Mouse (Mus musculus): ENCODE results near the gene Dip2c. TPM values are rescaled to one million over a fixed set of nuclear protein-coding genes. Genes with fewer than 3 reads are reported as not detected.
A peak's percentile ranks its signal among the peaks of the same experiment; 100 is the strongest.

Gene Dip2c
- polyA plus RNA-seq, 1 experiment from 2014 or later = 14.7 TPM

GRCm38 (mm10) chr13:9342696-9343095 is 66.4 kb downstream of the Dip2c start:
- no peak for ATAC-seq (replicated peaks)
- Histone ChIP-seq H3K9me3 (no peaks in the 10 kb centered on the region), H3K27ac (no peak overlapping the region), H3K4me2 (no peak overlapping the region), H3K9ac (no peak overlapping the region), H3K36me3 (replicated peaks) (no peaks in the 10 kb centered on the region), H3K4me3 (no peak overlapping the region), H3K27me3 (replicated peaks) (no peaks in the 10 kb centered on the region), H3K4me1 (no peaks in the 10 kb centered on the region)
- WGBS = 89% methylated on average over 1 of the region's 1 CpGs

GRCm38 (mm10) chr13:9347448-9347847 is 71.1 kb downstream of the Dip2c start:
- H3K9ac ChIP-seq = no peak overlapping the region
- H3K4me3 ChIP-seq = no peak overlapping the region
- no peaks in the 10 kb centered on the region for H3K36me3 ChIP-seq (replicated peaks)
- no peaks in the 10 kb centered on the region for H3K27me3 ChIP-seq (replicated peaks)
- no peak overlapping the region for H3K27ac ChIP-seq
- ATAC-seq (replicated peaks) = no peak
- H3K9me3 ChIP-seq = no peaks in the 10 kb centered on the region
- 92% methylated on average over 3 of the region's 3 CpGs for WGBS
- H3K4me1 ChIP-seq = 0 out of 2 replicates have a peak, but pooled peaks cover 3% of the 10 kb centered on the region
- no peak overlapping the region for H3K4me2 ChIP-seq

GRCm38 (mm10) chr13:9350670-9351069 is 74.3 kb downstream of the Dip2c start:
- Histone ChIP-seq H3K36me3 (replicated peaks) (no peaks in the 10 kb centered on the region), H3K4me1 (peaks cover 14% of the 10 kb centered on the region), H3K4me3 (no peak overlapping the region), H3K27me3 (replicated peaks) (no peaks in the 10 kb centered on the region), H3K4me2 (no peak overlapping the region), H3K9ac (no peak overlapping the region), H3K27ac (no peak overlapping the region), H3K9me3 (no peaks in the 10 kb centered on the region)
- no peak for ATAC-seq (replicated peaks)
- WGBS = 82% methylated on average over 2 of the region's 2 CpGs

GRCm38 (mm10) chr13:9353890-9354289 is 77.6 kb downstream of the Dip2c start:
- no peak overlapping the region for H3K27ac ChIP-seq
- H3K4me1 ChIP-seq = peaks cover 14% of the 10 kb centered on the region
- no peaks in the 10 kb centered on the region for H3K36me3 ChIP-seq (replicated peaks)
- H3K9me3 ChIP-seq = no peaks in the 10 kb centered on the region
- no peak overlapping the region for H3K4me3 ChIP-seq
- no peaks in the 10 kb centered on the region for H3K27me3 ChIP-seq (replicated peaks)
- 96% methylated on average over 1 of the region's 1 CpGs for WGBS
- ATAC-seq (replicated peaks) = no peak
- no peak overlapping the region for H3K9ac ChIP-seq
- no peak overlapping the region for H3K4me2 ChIP-seq

- Histone ChIP-seq H3K27me3 (replicated peaks) (no peaks in the 10 kb centered on the region), H3K4me2 (no peak overlapping the region), H3K4me1 (peaks cover 11% of the 10 kb centered on the region), H3K36me3 (replicated peaks) (no peaks in the 10 kb centered on the region), H3K27ac (0 out of 2 replicates have a peak overlapping the region, but pooled peaks have one; percentile 21), H3K4me3 (no peak overlapping the region), H3K9ac (no peak overlapping the region), H3K9me3 (no peaks in the 10 kb centered on the region)
- peak; percentile 83 for ATAC-seq (replicated peaks)
- 25% methylated on average over 4 of the region's 4 CpGs for WGBS
Measured at GRCm38 (mm10) chr13:9355331-9355730, 79.0 kb downstream of the Dip2c start.

GRCm38 (mm10) chr13:9361457-9361856 is 85.1 kb downstream of the Dip2c start:
- no peaks in the 10 kb centered on the region for H3K9me3 ChIP-seq
- H3K27ac ChIP-seq = no peak overlapping the region
- H3K9ac ChIP-seq = no peak overlapping the region
- no peak for ATAC-seq (replicated peaks)
- H3K36me3 ChIP-seq (replicated peaks) = no peaks in the 10 kb centered on the region
- WGBS = 82% methylated on average over 2 of the region's 2 CpGs
- no peak overlapping the region for H3K4me3 ChIP-seq
- H3K4me1 ChIP-seq = no peaks in the 10 kb centered on the region
- H3K4me2 ChIP-seq = no peak overlapping the region
- H3K27me3 ChIP-seq (replicated peaks) = no peaks in the 10 kb centered on the region

- no peaks in the 10 kb centered on the region for H3K36me3 ChIP-seq (replicated peaks)
- H3K27me3 ChIP-seq (replicated peaks) = no peaks in the 10 kb centered on the region
- no peak overlapping the region for H3K4me2 ChIP-seq
- no peak for ATAC-seq (replicated peaks)
- H3K4me3 ChIP-seq = no peak overlapping the region
- no peaks in the 10 kb centered on the region for H3K4me1 ChIP-seq
- no peak overlapping the region for H3K27ac ChIP-seq
- 72% methylated on average over 1 of the region's 1 CpGs for WGBS
- no peak overlapping the region for H3K9ac ChIP-seq
- no peaks in the 10 kb centered on the region for H3K9me3 ChIP-seq
Measured at GRCm38 (mm10) chr13:9371387-9371786, 95.1 kb downstream of the Dip2c start.

- Histone ChIP-seq H3K27ac (no peak overlapping the region), H3K9ac (no peak overlapping the region), H3K27me3 (replicated peaks) (no peaks in the 10 kb centered on the region), H3K4me2 (no peak overlapping the region), H3K4me1 (no peaks in the 10 kb centered on the region), H3K36me3 (replicated peaks) (no peaks in the 10 kb centered on the region), H3K9me3 (no peaks in the 10 kb centered on the region), H3K4me3 (no peak overlapping the region)
- no peak for ATAC-seq (replicated peaks)
- WGBS = 70% methylated on average over 2 of the region's 2 CpGs
Measured at GRCm38 (mm10) chr13:9377130-9377529, 100.8 kb downstream of the Dip2c start.

- WGBS = 89% methylated on average over 5 of the region's 5 CpGs
- H3K4me1 ChIP-seq = no peaks in the 10 kb centered on the region
- H3K27ac ChIP-seq = no peak overlapping the region
- no peaks in the 10 kb centered on the region for H3K36me3 ChIP-seq (replicated peaks)
- H3K4me2 ChIP-seq = no peak overlapping the region
- no peak overlapping the region for H3K9ac ChIP-seq
- no peak for ATAC-seq (replicated peaks)
- H3K4me3 ChIP-seq = no peak overlapping the region
- H3K9me3 ChIP-seq = no peaks in the 10 kb centered on the region
- H3K27me3 ChIP-seq (replicated peaks) = no peaks in the 10 kb centered on the region
Measured at GRCm38 (mm10) chr13:9380740-9381410, 104.5 kb downstream of the Dip2c start.

GRCm38 (mm10) chr13:9388017-9388416 is 111.7 kb downstream of the Dip2c start:
- Histone ChIP-seq H3K27ac (no peak overlapping the region), H3K9me3 (no peaks in the 10 kb centered on the region), H3K36me3 (replicated peaks) (no peaks in the 10 kb centered on the region; the same call in 1 of the 2 replicates), H3K4me1 (0 out of 2 replicates have a peak, but pooled peaks cover 2% of the 10 kb centered on the region), H3K27me3 (replicated peaks) (no peaks in the 10 kb centered on the region), H3K4me3 (no peak overlapping the region), H3K9ac (no peak overlapping the region), H3K4me2 (no peak overlapping the region)
- WGBS = 92% methylated on average over 2 of the region's 2 CpGs
- ATAC-seq (replicated peaks) = no peak

GRCm38 (mm10) chr13:9389334-9389733 is 113.0 kb downstream of the Dip2c start:
- Histone ChIP-seq H3K27ac (no peak overlapping the region), H3K4me3 (no peak overlapping the region), H3K4me1 (0 out of 2 replicates have a peak, but pooled peaks cover 2% of the 10 kb centered on the region), H3K4me2 (no peak overlapping the region), H3K9me3 (no peaks in the 10 kb centered on the region), H3K9ac (no peak overlapping the region), H3K27me3 (replicated peaks) (no peaks in the 10 kb centered on the region), H3K36me3 (replicated peaks) (no peaks in the 10 kb centered on the region; the same call in 1 of the 2 replicates)
- ATAC-seq (replicated peaks) = 0 out of 2 replicates have a peak, but pooled peaks have one; percentile 25
- WGBS = 94% methylated on average over 1 of the region's 1 CpGs

- H3K4me1 ChIP-seq = 0 out of 2 replicates have a peak, but pooled peaks cover 2% of the 10 kb centered on the region
- WGBS = 53% methylated on average over 5 of the region's 5 CpGs
- no peak; the same call in 1 of the 2 replicates for ATAC-seq (replicated peaks)
- H3K4me3 ChIP-seq = no peak overlapping the region
- no peak overlapping the region for H3K27ac ChIP-seq
- H3K9ac ChIP-seq = no peak overlapping the region
- H3K27me3 ChIP-seq (replicated peaks) = no peaks in the 10 kb centered on the region
- H3K9me3 ChIP-seq = no peaks in the 10 kb centered on the region
- H3K4me2 ChIP-seq = no peak overlapping the region
- H3K36me3 ChIP-seq (replicated peaks) = no peaks in the 10 kb centered on the region; the same call in 1 of the 2 replicates
Measured at GRCm38 (mm10) chr13:9390204-9390804, 114.0 kb downstream of the Dip2c start.

- Histone ChIP-seq H3K4me3 (no peak overlapping the region), H3K9ac (no peak overlapping the region), H3K4me1 (0 out of 2 replicates have a peak, but pooled peaks cover 2% of the 10 kb centered on the region), H3K36me3 (replicated peaks) (no peaks in the 10 kb centered on the region), H3K9me3 (no peaks in the 10 kb centered on the region), H3K4me2 (no peak overlapping the region), H3K27me3 (replicated peaks) (no peaks in the 10 kb centered on the region), H3K27ac (no peak overlapping the region)
- no peak for ATAC-seq (replicated peaks)
- 91% methylated on average over 3 of the region's 3 CpGs for WGBS
Measured at GRCm38 (mm10) chr13:9393470-9393869, 117.1 kb downstream of the Dip2c start.
